9 mouse cellular contexts compared by ENCODE assay signal in genomic region chr9:21016331-21017176, GRCm38 (mm10). TPM values are rescaled to one million over a fixed set of nuclear protein-coding genes. Genes with fewer than 3 reads are reported as not detected.
DNase-seq lines count a peak whose midpoint lies in the region; ATAC-seq and TF ChIP-seq lines count a peak whose summit lies in the region.
"Had no signal": no experiment of that assay in that cellular context is flagged by ENCODE, and none has a peak within 500 bp of the region (broad histone marks: within the 10 kb centered on the region; RNA-seq: fewer than 3 reads in every experiment).

No protein-coding gene starts in this region.

- H3K27ac ChIP-seq in forebrain, embryonic 13.5 days, result no peak overlapping the region
- no peak overlapping the region for H3K27ac ChIP-seq in forebrain, embryonic 14.5 days (ENCODE audit: low read depth, low read length)
- no peak overlapping the region for H3K27ac ChIP-seq in embryonic fibroblast, embryonic 13.5 days (ENCODE audit: insufficient read depth, low read length)
- H3K27ac ChIP-seq in limb, embryonic 10.5 days, result no peak overlapping the region

- TF ChIP-seq POLR2A in embryonic fibroblast, embryonic 13.5 days (IDR thresholded peaks at IDR 0.05; ENCODE audit: low read depth, low read length), result no peak

- H3K9ac ChIP-seq in forebrain, embryonic 13.5 days, result no peak overlapping the region
- no peak overlapping the region for H3K9ac ChIP-seq in forebrain, embryonic 14.5 days (ENCODE audit: low read length)

- H3K4me1 ChIP-seq in forebrain, embryonic 13.5 days, result peaks cover 10% of the 10 kb centered on the region
- no peaks in the 10 kb centered on the region for H3K4me1 ChIP-seq in forebrain, embryonic 14.5 days (ENCODE audit: control insufficient read depth, insufficient read depth, low read length)
- no peaks in the 10 kb centered on the region for H3K4me1 ChIP-seq in embryonic fibroblast, embryonic 13.5 days (ENCODE audit: control insufficient read depth, insufficient read depth, low read length)
- H3K4me1 ChIP-seq in limb, embryonic 10.5 days, result peaks cover 23% of the 10 kb centered on the region

- no peak for DNase-seq in forebrain, embryonic 14.5 days (ENCODE audit: low spot score)
- peak; percentile 53 for DNase-seq in CD4-positive helper T cell, adult 2 months (ENCODE audit: low read depth, low spot score)
- no peak for DNase-seq in limb, embryonic 10.5 days (ENCODE audit: low spot score)
- peak; percentile 22 to 46 for DNase-seq in thymus, postnatal 36 days
- no peak for DNase-seq in left cerebral cortex, postnatal 36 days (ENCODE audit: low spot score in 2 of 2)
- no peak for DNase-seq in urinary bladder, postnatal 25 days (ENCODE audit: low spot score)

- WGBS in forebrain, embryonic 13.5 days, result 5% methylated on average over 17 of the region's 17 CpGs
- 3% methylated on average over 17 of the region's 17 CpGs for WGBS in forebrain, embryonic 14.5 days
- 4% methylated on average over 17 of the region's 17 CpGs for WGBS in limb, embryonic 10.5 days

- no peaks in the 10 kb centered on the region for H3K9me3 ChIP-seq in forebrain, embryonic 13.5 days (replicated peaks)
- no peaks in the 10 kb centered on the region for H3K9me3 ChIP-seq in forebrain, embryonic 14.5 days (replicated peaks; ENCODE audit: control insufficient read depth, low read length)
- H3K9me3 ChIP-seq in limb, embryonic 10.5 days (replicated peaks), result no peaks in the 10 kb centered on the region

- no peak for TF ChIP-seq CTCF in embryonic fibroblast, embryonic 13.5 days (IDR thresholded peaks at IDR 0.05; ENCODE audit: borderline replicate concordance, insufficient read depth, low read length)

- peaks cover 74% of the 10 kb centered on the region for H3K27me3 ChIP-seq in forebrain, embryonic 13.5 days
- peaks cover 38% of the 10 kb centered on the region for H3K27me3 ChIP-seq in forebrain, embryonic 14.5 days (replicated peaks; ENCODE audit: control insufficient read depth, insufficient read depth, low read length)
- peaks cover 79% of the 10 kb centered on the region for H3K27me3 ChIP-seq in limb, embryonic 10.5 days (ENCODE audit: low read depth, poor library complexity, severe bottlenecking)

- peak overlapping the region; percentile 15 for H3K4me3 ChIP-seq in forebrain, embryonic 13.5 days
- no peak overlapping the region for H3K4me3 ChIP-seq in forebrain, embryonic 14.5 days (ENCODE audit: low read depth, low read length)
- H3K4me3 ChIP-seq in embryonic fibroblast, embryonic 13.5 days (ENCODE audit: insufficient read depth, low read length), result 0 out of 2 replicates have a peak overlapping the region, but pooled peaks have one; percentile 9
- peak overlapping the region; percentile 41 for H3K4me3 ChIP-seq in limb, embryonic 10.5 days

- ATAC-seq in forebrain, embryonic 13.5 days, result no peak
- no peak for ATAC-seq in forebrain, embryonic 14.5 days
- ATAC-seq: Patski had no signal

- no peaks in the 10 kb centered on the region for H3K36me3 ChIP-seq in forebrain, embryonic 13.5 days (ENCODE audit: poor library complexity, severe bottlenecking)
- no peaks in the 10 kb centered on the region for H3K36me3 ChIP-seq in forebrain, embryonic 14.5 days (ENCODE audit: control insufficient read depth, insufficient read depth, low read length)
- H3K36me3 ChIP-seq in limb, embryonic 10.5 days, result no peaks in the 10 kb centered on the region

- H3K4me2 ChIP-seq in forebrain, embryonic 13.5 days, result no peak overlapping the region
- H3K4me2 ChIP-seq in forebrain, embryonic 14.5 days (ENCODE audit: low read length), result no peak overlapping the region

- intact Hi-C loops in left cerebral cortex, postnatal 36 days (cut with DNase I), result no loop called here

RNA-seq across cellular contexts. Expression of gene Icam1, which starts 0.8 kb away (rescaled TPM):
- polyA plus RNA-seq in forebrain, embryonic 13.5 days (2015; fragmentation: Nextera tagmentation; extraction: Ambion mirVana), result 2.4 and 2.8 TPM in 2 replicates
- polyA plus RNA-seq in forebrain, embryonic 14.5 days (2014; fragmentation: Nextera tagmentation; extraction: Ambion mirVana), result 2.6 and 3.5 TPM in 2 replicates
- polyA plus RNA-seq in embryonic fibroblast, embryonic 13.5 days (2011; ENCODE audit: insufficient read length, low read depth, missing spikeins), result 15.4 and 18.9 TPM in 2 replicates
- polyA plus RNA-seq in limb, embryonic 10.5 days (2016; fragmentation: Nextera tagmentation; extraction: Ambion mirVana), result 6.2 and 7.6 TPM in 2 replicates
- 1 to 10 TPM; 2.4 to 3.2 TPM for total RNA-seq in left cerebral cortex, postnatal 36 days (2021)

RNA-seq across cellular contexts. Expression of gene Icam4, which starts 12.6 kb away (rescaled TPM):
- polyA plus RNA-seq in forebrain, embryonic 13.5 days (2015; fragmentation: Nextera tagmentation; extraction: Ambion mirVana), result 0.17 and 0.37 TPM in 2 replicates
- polyA plus RNA-seq in forebrain, embryonic 14.5 days (2014; fragmentation: Nextera tagmentation; extraction: Ambion mirVana), result not detected in 2 replicates
- not detected in 2 replicates for polyA plus RNA-seq in embryonic fibroblast, embryonic 13.5 days (2011; ENCODE audit: insufficient read length, low read depth, missing spikeins)
- 5.1 and 5.4 TPM in 2 replicates for polyA plus RNA-seq in limb, embryonic 10.5 days (2016; fragmentation: Nextera tagmentation; extraction: Ambion mirVana)
- total RNA-seq in left cerebral cortex, postnatal 36 days (2021), result 1 to 10 TPM; 1.2 to 1.3 TPM

RNA-seq across cellular contexts. Expression of gene Mrpl4, which starts 14.0 kb away (rescaled TPM):
- 115 and 124 TPM in 2 replicates for polyA plus RNA-seq in forebrain, embryonic 13.5 days (2015; fragmentation: Nextera tagmentation; extraction: Ambion mirVana)
- polyA plus RNA-seq in forebrain, embryonic 14.5 days (2014; fragmentation: Nextera tagmentation; extraction: Ambion mirVana), result 118 and 129 TPM in 2 replicates
- polyA plus RNA-seq in embryonic fibroblast, embryonic 13.5 days (2011; ENCODE audit: insufficient read length, low read depth, missing spikeins), result 43.7 and 43.9 TPM in 2 replicates
- 177 and 190 TPM in 2 replicates for polyA plus RNA-seq in limb, embryonic 10.5 days (2016; fragmentation: Nextera tagmentation; extraction: Ambion mirVana)
- total RNA-seq in left cerebral cortex, postnatal 36 days (2021), result 10 to 100 TPM; 59.6 to 62.5 TPM

RNA-seq across cellular contexts. Expression of gene Icam5, which starts 15.3 kb away (rescaled TPM):
- 0.19 and 0.45 TPM in 2 replicates for polyA plus RNA-seq in forebrain, embryonic 13.5 days (2015; fragmentation: Nextera tagmentation; extraction: Ambion mirVana)
- polyA plus RNA-seq in forebrain, embryonic 14.5 days (2014; fragmentation: Nextera tagmentation; extraction: Ambion mirVana), result 0.63 and 1.0 TPM in 2 replicates
- 0.82 and 1.0 TPM in 2 replicates for polyA plus RNA-seq in embryonic fibroblast, embryonic 13.5 days (2011; ENCODE audit: insufficient read length, low read depth, missing spikeins)
- polyA plus RNA-seq in limb, embryonic 10.5 days (2016; fragmentation: Nextera tagmentation; extraction: Ambion mirVana), result 0.05 TPM in 1 of 2 replicates, not detected in the other
- total RNA-seq in left cerebral cortex, postnatal 36 days (2021), result 100 to 1,000 TPM; 235 to 249 TPM

RNA-seq across cellular contexts. Expression of gene S1pr2, which starts 40.0 kb away (rescaled TPM):
- polyA plus RNA-seq in forebrain, embryonic 13.5 days (2015; fragmentation: Nextera tagmentation; extraction: Ambion mirVana), result 6.8 and 10.3 TPM in 2 replicates
- polyA plus RNA-seq in forebrain, embryonic 14.5 days (2014; fragmentation: Nextera tagmentation; extraction: Ambion mirVana), result 5.9 and 7.8 TPM in 2 replicates
- polyA plus RNA-seq in embryonic fibroblast, embryonic 13.5 days (2011; ENCODE audit: insufficient read length, low read depth, missing spikeins), result 34.0 and 36.2 TPM in 2 replicates
- 47.6 and 53.7 TPM in 2 replicates for polyA plus RNA-seq in limb, embryonic 10.5 days (2016; fragmentation: Nextera tagmentation; extraction: Ambion mirVana)
- 1 to 10 TPM; 3.0 to 3.6 TPM for total RNA-seq in left cerebral cortex, postnatal 36 days (2021)

Comparison
In these comparisons a context has a peak if more than half of its experiments do, and no peak if none do; other contexts are left out.
1. DNase-seq: peak in CD4-positive helper T cell, adult 2 months (single experiment) and thymus, postnatal 36 days (2 of 2); none in forebrain, embryonic 14.5 days (single experiment), limb, embryonic 10.5 days (single experiment), left cerebral cortex, postnatal 36 days (0 of 2) and urinary bladder, postnatal 25 days (single experiment).